Mouse (Mus musculus): ENCODE measurements around the gene Gabrb1.
"Not testable (repeated sequence)": the region's sequence is repeated elsewhere in the genome, so short reads cannot be mapped to it uniquely, and the experiment has no call there.

Gene Gabrb1

GRCm38 (mm10) chr5:72003811-72004435 is 346.0 kb downstream of the Gabrb1 start:
- intact Hi-C loops (cut with DNase I) = no loop called here

GRCm38 (mm10) chr5:72036954-72037353 is 379.0 kb downstream of the Gabrb1 start:
- intact Hi-C loops (cut with DNase I) = no loop called here

GRCm38 (mm10) chr5:72043226-72044151 is 385.6 kb downstream of the Gabrb1 start:
- intact Hi-C loops (cut with DNase I) = no loop called here

- intact Hi-C loops (cut with DNase I) = no loop called here
Measured at GRCm38 (mm10) chr5:72046261-72046660, 388.3 kb downstream of the Gabrb1 start.

- intact Hi-C loops (cut with DNase I) = no loop called here
Measured at GRCm38 (mm10) chr5:72064079-72064478, 406.2 kb downstream of the Gabrb1 start.

GRCm38 (mm10) chr5:72068826-72069225 is 410.9 kb downstream of the Gabrb1 start:
- intact Hi-C loops (cut with DNase I) = no loop called here

- intact Hi-C loops (cut with DNase I) = not testable (repeated sequence)
Measured at GRCm38 (mm10) chr5:72069398-72069797, 411.5 kb downstream of the Gabrb1 start.

GRCm38 (mm10) chr5:72076781-72077180 is 418.9 kb downstream of the Gabrb1 start:
- intact Hi-C loops (cut with DNase I) = no loop called here

- intact Hi-C loops (cut with DNase I) = no loop called here
Measured at GRCm38 (mm10) chr5:72086518-72086917, 428.6 kb downstream of the Gabrb1 start.

- intact Hi-C loops (cut with DNase I) = loop anchor here (2.0 kb wide), 1 partner anchor 594 kb away; no protein-coding TSS in a partner anchor
Measured at GRCm38 (mm10) chr5:72094582-72094981, 436.7 kb downstream of the Gabrb1 start.

GRCm38 (mm10) chr5:72095015-72095414 is 437.1 kb downstream of the Gabrb1 start:
- intact Hi-C loops (cut with DNase I) = loop anchor here (2.0 kb wide), 1 partner anchor 594 kb away; no protein-coding TSS in a partner anchor

- intact Hi-C loops (cut with DNase I) = no loop called here
Measured at GRCm38 (mm10) chr5:72104274-72104921, 446.5 kb downstream of the Gabrb1 start.

- intact Hi-C loops (cut with DNase I) = no loop called here
Measured at GRCm38 (mm10) chr5:72122414-72123037, 464.6 kb downstream of the Gabrb1 start.

GRCm38 (mm10) chr5:72126681-72127080 is 468.8 kb downstream of the Gabrb1 start:
- intact Hi-C loops (cut with DNase I) = no loop called here

GRCm38 (mm10) chr5:72133906-72134305 is 476.0 kb downstream of the Gabrb1 start:
- intact Hi-C loops (cut with DNase I) = no loop called here

GRCm38 (mm10) chr5:72138256-72138655 is 480.3 kb downstream of the Gabrb1 start:
- intact Hi-C loops (cut with DNase I) = no loop called here

GRCm38 (mm10) chr5:72139619-72140018 is 481.7 kb downstream of the Gabrb1 start:
- intact Hi-C loops (cut with DNase I) = no loop called here

GRCm38 (mm10) chr5:72148679-72149078 is 490.8 kb downstream of the Gabrb1 start:
- intact Hi-C loops (cut with DNase I) = no loop called here

GRCm38 (mm10) chr5:72150870-72151269 is 493.0 kb downstream of the Gabrb1 start:
- intact Hi-C loops (cut with DNase I) = no loop called here

- intact Hi-C loops (cut with DNase I) = not testable (repeated sequence)
Measured at GRCm38 (mm10) chr5:72155686-72156085, 497.8 kb downstream of the Gabrb1 start.

- intact Hi-C loops (cut with DNase I) = no loop called here
Measured at GRCm38 (mm10) chr5:72156598-72156997, 498.7 kb downstream of the Gabrb1 start.
